Mouse (Mus musculus): ENCODE results near the gene Cfap97d1.

The Cfap97d1 gene

GRCm38 (mm10) chr11:102036336-102036735 lies 52.3 kb downstream of the Cfap97d1 start:
- DNase-seq (ENCODE audit: low spot score) = no peak

- no peak for DNase-seq (ENCODE audit: low spot score)
These were observed 53.7 kb downstream of the Cfap97d1 start for GRCm38 (mm10) chr11:102037789-102038188.

- DNase-seq (ENCODE audit: low spot score) = peak; percentile 50
These were observed 55.5 kb downstream of the Cfap97d1 start for GRCm38 (mm10) chr11:102039487-102040137.

- peak; percentile 93 for DNase-seq (ENCODE audit: low spot score)
These were observed 56.1 kb downstream of the Cfap97d1 start for GRCm38 (mm10) chr11:102040138-102040524.

GRCm38 (mm10) chr11:102040646-102041045 lies 56.6 kb downstream of the Cfap97d1 start:
- no peak for DNase-seq (ENCODE audit: low spot score)

- no peak for DNase-seq (ENCODE audit: low spot score)
These were observed 57.4 kb downstream of the Cfap97d1 start, which contains the start of gene Cd300lg for GRCm38 (mm10) chr11:102041350-102041949. Gene Cd300lg (plus strand): TSS chr11:102041509.

Data from lung, postnatal 25 days (tissue).